Mouse (Mus musculus): ENCODE measurements around the gene Prkn. TPM values are rescaled to one million over a fixed set of nuclear protein-coding genes. Genes with fewer than 3 reads are reported as not detected.

The Prkn gene
- polyA plus RNA-seq, 1 experiment from 2014 or later: 3.2 TPM

DNA sequence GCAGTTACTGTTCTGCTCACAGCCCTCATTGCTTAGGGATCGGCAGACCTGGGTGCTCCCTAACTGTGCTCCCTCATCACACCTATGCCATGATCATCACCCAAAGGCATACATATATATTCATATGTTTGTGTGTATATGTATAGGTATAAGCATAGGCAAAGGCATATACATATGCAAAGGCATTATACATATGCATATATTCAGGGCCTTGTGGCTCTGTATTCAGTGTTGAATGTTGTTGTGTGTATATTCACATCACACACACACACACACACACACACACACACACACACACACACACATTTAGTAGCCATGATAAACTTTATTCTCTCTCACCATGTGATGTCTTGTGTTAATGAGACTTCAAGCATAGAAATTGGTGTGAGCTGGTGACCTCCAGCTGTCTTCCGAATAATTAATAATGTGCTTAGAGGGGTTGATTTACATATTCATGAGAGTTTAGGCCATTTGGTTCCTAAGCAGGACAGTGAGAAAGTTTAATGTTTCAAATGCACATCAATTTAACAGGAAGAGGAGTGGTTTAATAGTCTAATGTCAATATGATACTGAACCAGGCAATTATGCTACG is 804.8 kb downstream of the Prkn start:
- H3K36me3 ChIP-seq (ENCODE audit: inconsistent target): no peaks in the 10 kb centered on the region
- no peak overlapping the region for H3K4me3 ChIP-seq (ENCODE audit: inconsistent target)
- WGBS (ENCODE audit: missing documents): 91% methylated on average over 3 of the region's 3 CpGs
- no peaks in the 10 kb centered on the region for H3K79me2 ChIP-seq (ENCODE audit: inconsistent target)
- no peak overlapping the region for H3K27ac ChIP-seq

DNA sequence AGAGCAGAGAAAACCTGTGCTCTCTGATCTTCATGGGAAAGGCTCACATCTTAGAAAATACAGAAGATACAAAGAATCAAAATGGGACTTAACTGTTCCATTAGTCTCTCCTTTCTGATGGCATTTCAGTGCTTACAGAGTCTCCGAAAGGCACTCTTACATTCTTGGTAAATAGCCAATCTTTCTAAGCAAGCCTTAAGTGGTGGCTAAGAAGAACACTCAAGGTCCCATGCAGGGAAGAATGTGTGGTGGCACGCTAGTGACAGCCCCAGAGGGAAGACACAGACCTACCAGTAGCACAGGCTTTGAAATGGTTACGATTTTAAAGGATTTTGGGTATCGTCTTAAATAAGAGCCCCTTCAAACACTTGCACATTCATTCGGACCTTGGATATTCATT is 816.2 kb downstream of the Prkn start:
- Histone ChIP-seq H3K27ac (no peak overlapping the region), H3K79me2 (ENCODE audit: inconsistent target) (no peaks in the 10 kb centered on the region), H3K36me3 (ENCODE audit: inconsistent target) (no peaks in the 10 kb centered on the region), H3K4me3 (ENCODE audit: inconsistent target) (no peak overlapping the region)
- WGBS (ENCODE audit: missing documents): 99% methylated on average over 5 of the region's 5 CpGs

DNA sequence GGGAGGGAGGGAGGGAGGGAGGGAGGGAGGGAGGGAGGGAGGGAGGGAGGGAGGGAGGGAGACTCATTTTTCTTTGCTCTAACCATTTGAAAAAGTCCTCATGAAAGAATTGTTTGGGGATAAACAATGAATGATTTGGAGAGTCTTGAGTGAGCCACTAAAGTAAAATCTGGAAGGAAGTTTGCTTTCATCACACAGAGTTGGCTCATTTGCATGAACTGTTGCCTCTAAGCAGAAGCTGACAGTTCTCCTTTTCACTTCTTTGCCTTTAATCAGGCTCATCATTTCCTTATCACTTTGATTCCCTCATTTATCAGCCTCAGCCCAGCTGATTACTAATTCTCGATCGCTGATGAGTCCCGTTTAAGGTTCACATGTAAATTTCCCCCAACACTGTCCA is 816.7 kb downstream of the Prkn start:
- H3K36me3 ChIP-seq (ENCODE audit: inconsistent target): no peaks in the 10 kb centered on the region
- H3K79me2 ChIP-seq (ENCODE audit: inconsistent target): no peaks in the 10 kb centered on the region
- no peak overlapping the region for H3K27ac ChIP-seq
- H3K4me3 ChIP-seq (ENCODE audit: inconsistent target): no peak overlapping the region
- 87% methylated on average over 3 of the region's 3 CpGs for WGBS (ENCODE audit: missing documents)

DNA sequence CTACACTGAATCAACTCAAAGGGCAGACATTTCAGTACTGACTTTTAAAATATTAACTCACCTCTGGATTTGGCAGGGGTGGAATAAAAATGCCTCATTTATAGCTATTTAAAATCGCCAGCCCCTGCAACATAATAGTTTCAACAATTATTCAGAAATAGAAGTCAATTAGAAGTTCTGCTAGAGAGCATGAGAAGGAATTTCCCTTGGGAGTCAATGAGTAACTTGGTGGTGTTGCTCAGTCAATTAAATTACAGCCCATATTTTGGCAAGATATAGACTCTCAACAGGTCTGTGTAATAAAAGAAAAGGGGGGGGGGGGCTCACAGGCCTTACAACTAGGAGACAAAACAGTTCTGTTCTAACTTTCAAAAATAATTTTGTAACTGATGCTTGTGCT is 821.7 kb downstream of the Prkn start:
- no peak overlapping the region for H3K4me3 ChIP-seq (ENCODE audit: inconsistent target)
- H3K79me2 ChIP-seq (ENCODE audit: inconsistent target): no peaks in the 10 kb centered on the region
- H3K27ac ChIP-seq: no peak overlapping the region
- no peaks in the 10 kb centered on the region for H3K36me3 ChIP-seq (ENCODE audit: inconsistent target)
- WGBS (ENCODE audit: missing documents): 93% methylated on average over 1 of the region's 1 CpGs

DNA sequence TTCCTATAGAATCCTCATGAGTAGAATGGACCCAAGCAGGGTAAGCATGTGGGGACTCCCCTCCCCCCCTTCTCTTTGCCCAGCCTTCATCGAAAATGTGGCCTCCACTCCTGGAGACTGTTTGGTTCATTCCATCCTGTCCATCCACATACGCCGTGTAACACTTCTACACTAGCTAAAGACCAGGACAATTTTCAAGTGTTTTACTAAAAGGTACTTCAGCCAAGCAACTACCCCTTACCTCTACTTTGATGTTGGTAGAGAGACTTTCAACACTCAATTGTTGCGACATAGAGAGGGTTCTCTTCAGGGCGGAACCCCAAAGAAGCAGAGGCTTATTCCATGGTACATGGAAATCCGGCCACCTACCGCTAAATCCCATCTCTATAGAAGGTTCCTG is 823.3 kb downstream of the Prkn start:
- Histone ChIP-seq H3K79me2 (ENCODE audit: inconsistent target) (no peaks in the 10 kb centered on the region), H3K36me3 (ENCODE audit: inconsistent target) (no peaks in the 10 kb centered on the region), H3K27ac (no peak overlapping the region), H3K4me3 (ENCODE audit: inconsistent target) (no peak overlapping the region)
- 88% methylated on average over 7 of the region's 7 CpGs for WGBS (ENCODE audit: missing documents)

DNA sequence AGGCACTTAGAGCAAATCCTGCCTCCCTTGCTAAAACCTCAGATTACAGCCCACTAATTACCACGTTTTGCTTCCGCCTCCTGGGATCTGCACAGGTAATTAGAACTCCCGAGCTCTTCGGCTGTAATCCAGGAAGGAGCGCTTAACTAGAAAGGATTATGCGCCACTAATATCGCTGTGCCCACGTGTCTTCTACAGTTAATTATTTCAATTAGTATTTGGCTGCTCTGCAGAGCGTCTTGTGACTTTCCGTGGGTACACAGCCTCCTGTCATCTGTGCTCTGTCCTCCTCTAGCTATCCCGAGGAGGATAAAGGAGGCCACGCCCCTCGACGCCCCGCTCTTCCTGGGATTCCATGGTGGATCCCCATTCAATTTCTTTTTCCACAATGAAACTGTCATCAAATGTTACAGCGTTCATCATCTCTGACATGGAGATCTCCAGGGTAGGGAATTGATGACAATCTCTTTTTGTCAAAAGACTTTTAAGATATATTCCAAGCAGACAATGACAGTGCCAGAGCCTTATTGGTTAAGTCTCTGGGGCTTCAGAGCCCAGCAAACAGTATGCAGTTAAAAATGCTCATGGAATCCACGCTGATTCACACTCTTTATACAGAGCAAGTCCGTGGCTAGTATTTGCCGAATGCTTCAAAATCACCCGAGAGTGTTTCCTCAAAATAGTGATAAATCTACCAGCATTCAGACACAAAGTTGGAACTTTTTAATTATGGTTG is 824.6 kb downstream of the Prkn start:
- Histone ChIP-seq H3K36me3 (ENCODE audit: inconsistent target) (no peaks in the 10 kb centered on the region), H3K4me3 (ENCODE audit: inconsistent target) (no peak overlapping the region), H3K79me2 (ENCODE audit: inconsistent target) (no peaks in the 10 kb centered on the region), H3K27ac (no peak overlapping the region)
- 47% methylated on average over 20 of the region's 20 CpGs for WGBS (ENCODE audit: missing documents)

DNA sequence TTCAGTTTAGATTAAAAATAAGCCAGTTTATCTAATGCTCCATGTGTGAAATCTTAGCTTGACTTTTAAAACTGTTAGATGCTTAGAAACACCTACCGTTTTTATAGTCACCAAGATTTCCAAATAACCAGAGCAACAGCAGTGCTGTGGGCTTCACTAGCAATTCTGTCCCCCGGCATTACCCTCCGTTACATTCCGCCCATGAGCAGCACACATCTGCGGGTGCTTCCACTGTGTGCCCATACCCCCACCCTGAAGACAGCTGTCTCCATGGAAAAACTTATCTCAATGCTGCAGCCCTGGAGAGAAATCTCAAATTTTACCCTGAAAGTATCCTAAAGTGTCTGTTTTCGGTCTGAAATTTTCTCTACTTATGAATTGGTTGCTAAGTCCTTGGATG is 839.5 kb downstream of the Prkn start:
- H3K36me3 ChIP-seq (ENCODE audit: inconsistent target): no peaks in the 10 kb centered on the region
- no peak overlapping the region for H3K4me3 ChIP-seq (ENCODE audit: inconsistent target)

DNA sequence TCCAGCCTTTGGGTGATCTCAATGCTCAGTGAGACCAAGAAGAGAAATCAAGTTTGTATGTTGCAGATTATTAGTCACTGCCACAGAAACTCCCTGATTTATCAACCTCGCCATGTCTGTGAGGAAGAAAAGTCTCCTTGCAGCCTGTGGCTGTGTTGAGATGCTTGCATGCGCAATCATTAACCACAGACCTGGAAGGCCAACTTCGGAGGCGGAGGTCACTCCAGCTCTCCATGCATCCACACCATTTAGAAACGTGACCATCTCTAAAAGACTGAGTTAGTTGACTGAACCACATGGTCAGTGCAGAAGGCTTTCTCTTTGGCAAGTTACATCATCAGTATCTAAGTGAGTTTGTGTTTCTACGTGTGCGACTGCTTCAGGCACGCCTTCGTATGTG is 840.3 kb downstream of the Prkn start:
- no peaks in the 10 kb centered on the region for H3K79me2 ChIP-seq (ENCODE audit: inconsistent target)
- 88% methylated on average over 9 of the region's 9 CpGs for WGBS (ENCODE audit: missing documents)
- H3K36me3 ChIP-seq (ENCODE audit: inconsistent target): no peaks in the 10 kb centered on the region
- H3K4me3 ChIP-seq (ENCODE audit: inconsistent target): no peak overlapping the region
- no peak overlapping the region for H3K27ac ChIP-seq

More for the DNA sequence above, 839.5 kb downstream of the Prkn start:
- Histone ChIP-seq H3K79me2 (ENCODE audit: inconsistent target) (no peaks in the 10 kb centered on the region), H3K27ac (no peak overlapping the region)
- 91% methylated on average over 6 of the region's 6 CpGs for WGBS (ENCODE audit: missing documents)

DNA sequence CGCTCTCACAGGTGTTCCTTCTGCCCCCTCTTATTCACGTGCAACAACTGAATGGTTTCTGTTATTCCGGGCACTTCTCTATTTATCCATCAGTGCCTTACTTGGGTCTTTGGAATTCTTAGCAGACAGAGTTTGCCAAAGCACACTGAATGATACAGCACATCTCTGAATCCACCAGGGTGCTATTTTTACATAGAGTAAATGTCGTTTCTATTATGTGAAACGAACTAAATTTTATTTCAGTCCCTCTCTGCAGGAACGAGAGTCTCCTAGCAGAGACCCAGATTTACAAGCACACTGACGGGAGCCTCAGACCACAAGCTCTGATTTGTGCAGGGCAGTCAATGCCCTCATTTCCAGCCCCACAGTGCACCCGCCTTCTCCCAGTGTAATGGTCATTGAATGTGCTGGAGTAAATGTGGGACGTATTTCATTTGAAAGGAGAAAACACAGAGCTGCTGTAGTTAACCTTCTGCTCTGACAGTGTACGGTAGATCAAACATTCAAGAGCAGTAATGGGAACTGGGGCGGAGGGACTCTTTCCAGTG is 841.7 kb downstream of the Prkn start:
- 70% methylated on average over 11 of the region's 11 CpGs for WGBS (ENCODE audit: missing documents)
- Histone ChIP-seq H3K27ac (no peak overlapping the region), H3K36me3 (ENCODE audit: inconsistent target) (no peaks in the 10 kb centered on the region), H3K4me3 (ENCODE audit: inconsistent target) (no peak overlapping the region), H3K79me2 (ENCODE audit: inconsistent target) (no peaks in the 10 kb centered on the region)

DNA sequence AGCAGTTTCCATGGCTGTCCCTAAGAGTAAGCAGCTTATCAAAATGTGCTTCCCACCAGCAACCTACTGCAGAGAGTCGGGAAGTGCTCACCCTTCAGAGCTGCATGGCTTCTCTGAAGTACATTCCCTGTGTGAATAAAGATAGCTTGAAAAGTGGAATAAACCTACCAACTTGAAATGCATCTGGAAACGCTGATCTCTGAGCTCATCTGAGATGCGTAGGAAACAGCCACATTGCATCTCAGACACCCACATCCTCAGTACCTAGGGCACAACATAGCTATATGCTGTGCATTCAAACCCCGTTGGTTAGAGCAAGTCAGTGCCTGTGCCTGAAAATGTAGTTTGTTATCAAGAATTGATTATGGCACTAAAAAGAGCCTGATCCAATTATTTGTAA is 864.8 kb downstream of the Prkn start:
- Histone ChIP-seq H3K79me2 (ENCODE audit: inconsistent target) (no peaks in the 10 kb centered on the region), H3K36me3 (ENCODE audit: inconsistent target) (no peaks in the 10 kb centered on the region), H3K4me3 (ENCODE audit: inconsistent target) (no peak overlapping the region), H3K27ac (no peak overlapping the region)
- WGBS (ENCODE audit: missing documents): 84% methylated on average over 4 of the region's 4 CpGs

DNA sequence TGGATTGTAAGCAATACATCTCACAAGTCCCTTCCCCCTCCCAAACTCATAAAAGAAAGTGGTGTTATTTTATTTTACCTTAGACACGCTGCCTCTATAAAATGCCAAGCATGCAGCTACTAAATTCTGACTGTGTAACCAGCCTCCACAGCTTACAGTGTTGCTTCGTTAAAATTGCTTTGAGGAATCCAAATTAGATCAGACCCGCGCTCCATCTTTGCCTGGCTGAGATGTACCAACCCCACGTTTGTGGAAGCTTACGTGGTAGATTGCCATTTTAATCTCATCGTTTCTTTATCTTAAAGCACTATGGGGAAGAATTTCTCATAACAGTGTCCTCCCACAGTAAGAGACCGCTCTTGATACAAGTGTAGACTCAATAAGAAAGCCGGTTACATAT is 865.6 kb downstream of the Prkn start:
- Histone ChIP-seq H3K4me3 (ENCODE audit: inconsistent target) (no peak overlapping the region), H3K27ac (no peak overlapping the region), H3K36me3 (ENCODE audit: inconsistent target) (no peaks in the 10 kb centered on the region), H3K79me2 (ENCODE audit: inconsistent target) (no peaks in the 10 kb centered on the region)
- WGBS (ENCODE audit: missing documents): 93% methylated on average over 9 of the region's 9 CpGs

DNA sequence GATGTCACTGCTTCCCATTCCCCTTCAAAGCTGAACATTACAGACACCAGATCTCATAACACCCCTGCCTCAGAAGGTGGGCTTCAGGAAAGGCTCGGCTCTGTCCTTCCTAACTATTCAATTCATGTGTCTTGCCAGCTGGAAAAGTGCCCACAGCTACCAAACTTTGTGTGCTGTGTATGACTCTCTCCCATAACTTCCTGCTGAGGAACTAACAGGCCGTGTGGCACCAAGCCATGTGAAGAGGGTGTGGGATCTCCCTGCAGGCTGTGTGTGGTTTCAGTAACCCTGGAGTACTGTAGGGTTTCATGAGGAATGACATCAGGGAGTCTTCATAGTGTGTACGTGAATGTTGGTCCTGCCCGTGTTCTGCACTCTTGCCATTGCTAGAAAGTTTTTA is 871.9 kb downstream of the Prkn start:
- 54% methylated on average over 4 of the region's 4 CpGs for WGBS (ENCODE audit: missing documents)
- Histone ChIP-seq H3K4me3 (ENCODE audit: inconsistent target) (no peak overlapping the region), H3K36me3 (ENCODE audit: inconsistent target) (no peaks in the 10 kb centered on the region), H3K27ac (no peak overlapping the region), H3K79me2 (ENCODE audit: inconsistent target) (no peaks in the 10 kb centered on the region)

DNA sequence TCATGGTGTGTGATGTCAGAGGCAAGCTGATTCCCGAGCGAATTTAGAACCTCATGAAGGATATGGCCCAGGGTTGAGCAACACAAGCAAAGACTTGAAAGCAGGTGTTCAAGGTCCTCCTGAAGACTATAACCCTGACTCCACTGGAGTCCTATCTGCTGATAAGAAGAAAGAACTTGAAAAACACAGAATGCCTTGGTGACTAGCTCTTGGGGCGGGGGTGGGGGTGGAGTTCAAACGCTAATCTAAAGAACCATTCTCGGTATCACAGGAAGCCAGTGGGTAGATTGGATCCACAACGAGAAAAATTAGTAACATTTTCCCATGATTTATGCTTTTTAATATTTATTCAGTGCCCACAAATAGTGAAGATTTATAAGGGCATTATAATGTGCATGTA is 879.6 kb downstream of the Prkn start:
- 71% methylated on average over 6 of the region's 6 CpGs for WGBS (ENCODE audit: missing documents)
- H3K4me3 ChIP-seq (ENCODE audit: inconsistent target): no peak overlapping the region
- H3K27ac ChIP-seq: no peak overlapping the region
- H3K79me2 ChIP-seq (ENCODE audit: inconsistent target): no peaks in the 10 kb centered on the region
- H3K36me3 ChIP-seq (ENCODE audit: inconsistent target): no peaks in the 10 kb centered on the region

DNA sequence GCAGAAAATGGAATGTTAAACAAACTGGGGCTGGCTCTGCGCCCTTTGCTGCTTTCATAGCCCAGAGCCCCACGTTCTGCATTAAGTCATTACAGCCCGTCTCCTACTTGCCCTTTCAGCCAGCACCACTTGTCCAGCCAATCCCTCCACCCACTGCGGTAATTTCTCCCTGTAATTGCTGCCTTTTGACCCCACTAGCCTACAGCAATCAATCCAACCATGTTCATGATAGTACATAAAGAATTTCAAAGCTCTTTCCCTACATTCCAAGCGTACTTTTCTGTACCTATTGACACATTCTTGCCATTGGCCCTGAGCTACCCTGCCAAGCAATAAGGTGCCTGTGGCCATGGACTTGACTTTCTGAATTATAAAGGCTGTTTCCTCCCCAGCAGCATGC is 881.7 kb downstream of the Prkn start:
- Histone ChIP-seq H3K4me3 (ENCODE audit: inconsistent target) (no peak overlapping the region), H3K36me3 (ENCODE audit: inconsistent target) (no peaks in the 10 kb centered on the region), H3K79me2 (ENCODE audit: inconsistent target) (no peaks in the 10 kb centered on the region), H3K27ac (no peak overlapping the region)
- 87% methylated on average over 5 of the region's 5 CpGs for WGBS (ENCODE audit: missing documents)

DNA sequence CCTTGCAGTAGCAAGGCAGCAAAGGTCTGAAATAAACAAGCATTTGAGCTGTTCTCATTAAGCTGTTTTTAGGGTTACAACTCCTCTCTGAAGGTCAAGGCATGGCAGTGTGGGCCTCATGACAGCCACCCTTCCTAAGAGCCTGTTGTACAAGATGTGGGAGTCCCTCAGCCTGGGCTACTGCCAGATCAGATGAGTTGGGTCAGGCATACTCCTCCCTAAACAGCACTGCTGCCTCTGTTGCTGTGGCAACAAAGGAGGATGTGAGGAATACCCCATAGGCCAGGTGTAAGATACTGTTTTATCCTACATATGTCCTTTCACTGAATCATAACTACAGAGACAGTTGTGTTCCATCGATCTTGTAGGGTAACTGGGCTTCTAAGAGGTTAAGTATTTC is 882.3 kb downstream of the Prkn start:
- Histone ChIP-seq H3K36me3 (ENCODE audit: inconsistent target) (no peaks in the 10 kb centered on the region), H3K79me2 (ENCODE audit: inconsistent target) (no peaks in the 10 kb centered on the region), H3K27ac (no peak overlapping the region), H3K4me3 (ENCODE audit: inconsistent target) (no peak overlapping the region)
- WGBS (ENCODE audit: missing documents): 94% methylated on average over 1 of the region's 1 CpGs
